Mouse (Mus musculus) retina, adult 2 months (tissue): ENCODE results near the gene Cib2.

Experiments used
- DNase-seq: peaks from one replicate; pipeline ENCODE4 v3.0.0-alpha.2; 2012; ENCODE audit warnings: low read depth, low spot score

The Cib2 gene

DNA sequence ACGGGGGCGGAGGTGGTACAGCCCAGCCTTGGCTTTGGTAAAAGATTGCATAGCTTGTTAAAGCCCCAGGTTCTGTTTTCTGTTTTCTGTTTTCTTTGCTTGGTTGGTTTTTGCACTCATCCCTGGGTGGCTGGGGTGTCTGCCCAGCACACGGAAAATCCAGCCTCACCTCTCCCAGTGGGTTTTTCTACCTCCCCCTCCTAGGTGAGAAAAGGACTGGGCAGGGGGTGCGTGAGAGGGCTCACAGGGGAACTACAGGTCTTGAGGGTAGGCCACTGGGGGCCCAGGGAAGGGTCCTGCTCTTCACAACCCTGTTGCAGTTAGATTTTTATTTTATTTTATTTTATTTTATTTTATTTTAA, 15.1 kb downstream of the Cib2 start:
- no peak for DNase-seq

DNA sequence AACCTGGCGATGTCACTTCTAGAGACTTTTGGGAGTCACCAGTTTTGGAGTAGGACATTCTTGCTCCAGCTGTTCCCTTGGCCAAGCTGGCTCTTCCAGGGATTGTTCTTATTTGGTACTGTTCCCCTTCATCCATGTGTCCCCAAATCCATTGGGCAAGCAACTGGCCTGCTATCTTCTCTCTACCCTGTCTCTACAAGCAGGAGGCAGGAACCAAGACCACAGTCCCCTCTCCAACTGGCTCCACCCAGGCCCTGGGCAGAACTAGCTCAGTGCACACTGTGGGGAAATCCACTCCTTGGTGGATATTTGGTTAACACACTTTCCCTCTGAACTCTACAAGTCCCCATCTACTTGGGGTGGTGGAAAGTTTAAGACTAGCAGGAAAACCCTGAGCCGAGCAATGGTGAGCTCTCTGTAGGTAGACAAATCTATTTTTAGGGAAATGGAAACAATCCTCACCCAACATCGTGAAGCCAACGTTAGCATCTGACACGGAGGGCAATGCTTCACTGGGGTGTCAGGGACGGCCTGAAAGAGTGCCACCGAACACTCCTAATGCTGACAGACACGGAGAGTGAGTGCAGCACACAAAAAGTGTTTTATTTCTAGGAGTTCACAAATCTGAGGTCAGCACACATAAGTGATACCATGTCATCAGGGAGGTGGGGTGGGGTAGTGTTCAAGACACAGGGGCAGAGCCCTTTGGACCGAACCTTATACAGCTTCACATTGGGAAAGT, 15.6 kb downstream of the Cib2 start:
- no peak for DNase-seq

GRCm38 (mm10) chr9:54540801-54541200, 19.2 kb downstream of the Cib2 start:
- DNase-seq, result no peak

- no peak for DNase-seq
These were observed 21.3 kb downstream of the Cib2 start, which contains the start of gene Sh2d7 for GRCm38 (mm10) chr9:54538684-54539083. Gene Sh2d7 (plus strand): TSS chr9:54538984.

DNA sequence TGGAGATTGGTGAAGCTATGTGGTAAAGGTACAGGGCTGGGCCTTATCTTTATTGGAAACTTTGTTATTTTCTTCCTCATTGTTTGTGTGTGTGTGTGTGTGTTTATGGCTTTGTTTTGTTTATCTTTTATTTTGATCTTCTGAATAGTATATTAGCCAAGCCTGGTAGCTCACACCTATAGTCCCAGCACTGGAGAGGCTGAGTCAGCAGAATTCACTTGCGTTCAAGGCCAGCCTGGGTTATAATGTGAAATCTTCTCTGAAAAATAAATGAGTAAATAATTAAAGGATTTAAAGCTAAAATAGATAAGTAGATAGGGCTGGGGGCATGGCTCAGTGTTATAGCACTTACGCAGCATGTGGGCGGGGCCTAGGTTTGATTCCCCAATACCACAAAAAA, 21.8 kb downstream of the Cib2 start:
- no peak for DNase-seq

DNA sequence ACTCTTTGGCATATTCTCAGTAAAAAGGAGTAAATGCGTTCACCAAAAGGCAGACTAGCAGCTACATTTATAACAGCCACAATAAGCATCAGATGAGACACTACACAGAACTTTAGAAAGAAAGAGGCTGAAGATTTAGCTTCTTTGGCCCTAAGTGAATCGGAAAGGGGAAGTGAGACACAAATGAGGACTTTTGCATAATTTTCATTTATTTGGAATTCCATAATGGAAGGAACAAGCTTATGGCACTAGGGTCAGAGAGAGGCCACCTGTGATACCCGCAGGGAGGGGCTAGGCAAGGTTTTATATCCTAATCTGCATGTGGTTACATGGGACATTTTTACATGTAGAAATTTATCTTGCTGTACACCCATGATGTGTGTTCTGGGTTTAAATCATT, 22.5 kb downstream of the Cib2 start:
- no peak for DNase-seq

GRCm38 (mm10) chr9:54537030-54537429, 23.0 kb downstream of the Cib2 start:
- no peak for DNase-seq

- no peak for DNase-seq
These were observed 23.8 kb downstream of the Cib2 start for GRCm38 (mm10) chr9:54536236-54536635.

DNA sequence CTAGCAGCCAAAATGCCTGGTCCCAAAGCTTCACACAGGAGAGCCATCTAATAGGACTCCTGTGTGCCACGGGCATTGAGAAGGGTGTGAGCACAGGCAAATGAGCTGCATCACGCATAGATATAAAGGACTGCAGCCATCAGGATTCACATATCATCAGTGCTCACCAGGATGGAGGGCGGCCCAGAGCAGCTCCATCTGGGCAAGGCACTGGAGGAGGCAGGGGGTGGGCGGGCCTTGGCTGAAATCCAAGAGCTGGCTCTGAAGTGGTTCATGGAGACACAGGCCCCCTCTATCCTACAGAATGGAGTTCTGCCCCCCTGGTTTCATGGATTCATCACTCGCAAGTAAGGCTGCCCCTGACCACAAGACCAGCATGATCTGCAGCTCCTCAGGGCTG, 26.0 kb downstream of the Cib2 start:
- DNase-seq, result no peak

- DNase-seq, result no peak
These were observed 27.1 kb downstream of the Cib2 start for GRCm38 (mm10) chr9:54532926-54533325.

DNA sequence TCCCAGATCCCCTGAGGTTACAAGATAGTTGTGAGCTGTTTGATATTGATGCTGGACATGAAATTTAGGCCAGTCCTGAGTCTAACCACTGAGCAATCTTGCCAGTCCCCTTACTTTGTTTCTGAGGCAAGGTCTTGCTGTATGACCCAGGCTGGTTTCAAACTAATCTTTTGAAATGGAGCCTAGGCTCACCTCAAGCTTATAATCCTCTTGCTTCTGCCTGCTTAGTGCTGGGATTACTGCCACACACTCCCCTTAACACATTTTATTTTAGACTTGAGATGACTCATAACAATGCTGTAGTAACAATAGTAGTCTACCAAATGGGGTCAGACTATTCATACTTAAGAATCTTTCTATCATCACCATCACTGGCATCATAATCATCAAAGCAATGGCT, 28.6 kb downstream of the Cib2 start:
- DNase-seq, result peak; percentile 53

DNA sequence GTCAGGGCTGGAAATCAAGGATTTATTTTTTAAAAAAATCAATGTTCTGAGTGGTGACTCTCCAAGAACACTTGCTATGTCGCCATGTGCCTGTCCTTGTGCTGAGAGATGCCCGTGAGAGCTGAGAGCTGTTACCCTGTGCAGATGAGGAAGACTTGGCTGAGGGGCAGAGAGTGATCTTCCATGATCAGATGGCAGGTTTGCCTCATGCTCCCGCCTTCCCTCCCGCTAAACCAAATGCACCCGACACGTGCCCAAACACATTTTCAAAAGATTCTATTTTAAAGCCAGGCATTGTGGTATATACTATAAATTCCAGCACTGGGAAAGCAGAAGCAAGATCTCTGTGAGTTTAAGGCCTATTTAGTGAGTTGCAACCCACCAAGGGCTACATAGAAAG, 29.2 kb downstream of the Cib2 start:
- DNase-seq, result no peak

DNA sequence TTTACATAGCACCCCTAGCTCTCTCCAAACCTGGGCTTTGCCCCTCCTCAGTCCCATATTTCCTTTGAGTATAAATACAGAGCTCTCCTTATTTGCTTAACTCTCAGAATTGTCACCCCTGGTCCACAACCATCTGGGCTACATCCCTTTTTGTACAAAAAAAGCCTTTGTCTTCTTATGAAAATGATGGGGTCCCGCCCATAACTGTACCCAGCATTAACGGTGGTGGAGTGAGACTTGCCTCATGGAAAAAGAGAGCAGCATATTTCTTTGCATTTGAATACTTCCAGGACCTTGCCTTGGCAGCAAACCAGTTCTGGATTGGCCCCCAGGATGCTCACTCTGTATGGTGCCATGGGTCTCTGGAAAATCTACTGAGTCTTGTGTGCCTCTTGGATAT, 30.1 kb downstream of the Cib2 start:
- DNase-seq, result no peak

DNA sequence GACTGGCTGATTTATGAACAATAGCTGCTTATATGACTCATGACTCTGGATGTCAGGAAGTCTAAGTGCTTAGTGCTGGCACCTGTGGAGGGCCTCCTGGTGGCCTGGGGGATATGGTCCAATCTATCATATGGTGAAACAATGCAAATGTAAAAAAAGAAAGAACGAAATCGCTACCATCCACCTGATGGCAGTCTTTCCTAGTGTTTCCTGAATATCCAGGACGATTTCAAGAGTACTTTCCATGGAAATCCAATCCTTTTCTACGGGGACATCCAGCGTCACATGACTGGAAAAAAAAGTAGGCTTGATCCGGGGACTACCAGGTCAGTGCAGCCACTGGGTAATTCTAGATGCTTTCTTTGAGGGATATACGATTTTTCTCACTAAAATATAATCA, 32.3 kb downstream of the Cib2 start:
- DNase-seq, result no peak

GRCm38 (mm10) chr9:54520286-54520685, 39.7 kb downstream of the Cib2 start:
- DNase-seq, result no peak

GRCm38 (mm10) chr9:54518921-54519320, 41.1 kb downstream of the Cib2 start:
- no peak for DNase-seq

GRCm38 (mm10) chr9:54515991-54516390, 44.0 kb downstream of the Cib2 start:
- DNase-seq, result no peak

GRCm38 (mm10) chr9:54502873-54503272, 57.1 kb downstream of the Cib2 start:
- DNase-seq, result no peak

DNA sequence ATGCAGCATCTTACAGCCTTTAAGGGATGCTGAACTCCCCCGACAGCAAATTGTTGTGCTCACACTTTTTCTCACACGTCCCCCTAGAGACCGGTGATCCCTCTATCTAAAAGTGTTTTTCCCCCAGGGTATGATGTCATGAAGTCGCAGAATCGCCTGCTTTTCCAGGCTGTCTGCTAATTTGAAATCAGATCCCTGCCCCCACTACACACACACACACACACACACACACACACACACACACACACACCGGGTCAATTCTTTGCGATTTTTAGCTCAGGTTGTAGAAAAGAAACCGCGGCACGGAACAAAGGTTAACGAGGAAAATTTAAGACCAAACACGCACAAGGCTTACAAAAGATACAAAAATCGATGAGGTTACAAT, 57.9 kb downstream of the Cib2 start:
- DNase-seq, result no peak

GRCm38 (mm10) chr9:54501453-54502110, 58.4 kb downstream of the Cib2 start, which contains the start of gene Dmxl2:
Gene Dmxl2 (minus strand): TSS chr9:54501626.
- peak; percentile 93 for DNase-seq

- DNase-seq, result no peak
These were observed 59.1 kb downstream of the Cib2 start for GRCm38 (mm10) chr9:54500832-54501452.

- no peak for DNase-seq
These were observed 60.2 kb downstream of the Cib2 start for GRCm38 (mm10) chr9:54499791-54500190.

- no peak for DNase-seq
These were observed 60.7 kb downstream of the Cib2 start for GRCm38 (mm10) chr9:54499291-54499690.
